Mouse (Mus musculus) kidney, postnatal 0 days (tissue): ENCODE results near the gene Upf1. TPM values are rescaled to one million over a fixed set of nuclear protein-coding genes. Genes with fewer than 3 reads are reported as not detected.
A peak's percentile ranks its signal among the peaks of the same experiment; 100 is the strongest.

ENCODE experiments used
- ATAC-seq: fragments of 200-750 bp; cut with Nextera tagmentation; replicated peaks from 2 replicates; pipeline ENCODE4 v1.8.0; 2017; ENCODE audit warnings: low read depth, moderate number of reproducible peaks, moderate TSS enrichment, moderate library complexity; ENCODE audit not compliant: low FRiP score
- DNase-seq: peaks from one replicate; pipeline ENCODE4 v3.0.0-alpha.2; 2016; ENCODE audit warnings: low spot score
- H3K27ac ChIP-seq: fragments of 300-500 bp; sonication (generic); 2 replicates; pipeline ENCODE4 v1.5.1; 2014; ENCODE audit warnings: mild to moderate bottlenecking
- H3K27me3 ChIP-seq: fragments of 300-500 bp; sonication (generic); 2 replicates; pipeline ENCODE4 v1.6.1; 2014; ENCODE audit warnings: low read length, mixed read lengths; ENCODE audit not compliant: insufficient read depth
- H3K36me3 ChIP-seq: fragments of 300-500 bp; sonication (generic); 2 replicates; pipeline ENCODE4 v1.6.1; 2014; ENCODE audit warnings: low read length, mixed read lengths; ENCODE audit not compliant: insufficient read depth
- H3K4me1 ChIP-seq: fragments of 300-500 bp; sonication (generic); replicated peaks from 2 replicates; pipeline ENCODE4 v1.6.1; 2014; ENCODE audit warnings: antibody characterized with exemption, low read length, mixed read lengths; ENCODE audit not compliant: insufficient read depth
- H3K4me2 ChIP-seq: fragments of 300-500 bp; sonication (generic); 2 replicates; pipeline ENCODE4 v1.6.1; 2014; ENCODE audit warnings: mild to moderate bottlenecking, low read length, moderate library complexity, mixed read lengths
- H3K4me3 ChIP-seq: fragments of 300-500 bp; sonication (generic); replicated peaks from 2 replicates; pipeline ENCODE4 v1.5.1; 2014; ENCODE audit warnings: low read depth, low read length
- H3K9ac ChIP-seq: fragments of 300-500 bp; sonication (generic); 2 replicates; pipeline ENCODE4 v1.6.1; 2014; ENCODE audit warnings: low read depth, low read length
- H3K9me3 ChIP-seq: fragments of 300-500 bp; sonication (generic); replicated peaks from 2 replicates; pipeline ENCODE4 v1.6.1; 2016; ENCODE audit warnings: low read length, inconsistent platforms, mixed read lengths
- CTCF ChIP-seq: IDR thresholded peaks from 2 replicates; pipeline ENCODE4 v1.5.1; 2016; ENCODE audit warnings: antibody characterized with exemption, low read depth, mild to moderate bottlenecking, moderate library complexity
- WGBS: fragments of 180-500 bp; shearing (Covaris S2); extraction: QIAGEN DNeasy Blood & Tissue Kit; methylation state at CpG from one replicate; pipeline ENCODE4 v1.1.7; 2014; 5-methylcytosine and 5-hydroxymethylcytosine counted together
- polyA plus RNA-seq: library from polyadenylated mRNA; unstranded; fragments of >200 nt; fragmentation: Nextera tagmentation; extraction: Ambion mirVana; gene quantifications from 2 replicates; pipeline ENCODE4 v1.2.1, GENCODE M21; 2015

Upf1 gene
- polyA plus RNA-seq, 1 experiment from 2014 or later, result 12.5 TPM

- TF ChIP-seq CTCF, result no peak
- no peak overlapping the region for H3K9ac ChIP-seq
- ATAC-seq (no peak), DNase-seq (no peak)
- 66% methylated on average over 7 of the region's 7 CpGs for WGBS
- H3K4me3 ChIP-seq, result no peak overlapping the region
- H3K4me2 ChIP-seq, result no peak overlapping the region
- H3K9me3 ChIP-seq, result no peaks in the 10 kb centered on the region
- no peak overlapping the region for H3K27ac ChIP-seq
- H3K4me1 ChIP-seq, result 0 out of 2 replicates have a peak, but pooled peaks cover 1% of the 10 kb centered on the region
- H3K36me3 ChIP-seq, result peaks cover 52% of the 10 kb centered on the region
- H3K27me3 ChIP-seq, result no peaks in the 10 kb centered on the region
These were observed 10.0 kb downstream of the Upf1 start for GRCm38 (mm10) chr8:70343076-70343475.

- WGBS, result 88% methylated on average over 14 of the region's 14 CpGs
- Histone ChIP-seq H3K9me3 (no peaks in the 10 kb centered on the region), H3K9ac (no peak overlapping the region), H3K27ac (no peak overlapping the region), H3K36me3 (peaks cover 63% of the 10 kb centered on the region), H3K27me3 (no peaks in the 10 kb centered on the region), H3K4me1 (no peaks in the 10 kb centered on the region), H3K4me3 (no peak overlapping the region), H3K4me2 (no peak overlapping the region)
- ATAC-seq, result no peak
- no peak for TF ChIP-seq CTCF
- DNase-seq, result no peak
These were observed 11.1 kb downstream of the Upf1 start for GRCm38 (mm10) chr8:70342007-70342406.

DNA sequence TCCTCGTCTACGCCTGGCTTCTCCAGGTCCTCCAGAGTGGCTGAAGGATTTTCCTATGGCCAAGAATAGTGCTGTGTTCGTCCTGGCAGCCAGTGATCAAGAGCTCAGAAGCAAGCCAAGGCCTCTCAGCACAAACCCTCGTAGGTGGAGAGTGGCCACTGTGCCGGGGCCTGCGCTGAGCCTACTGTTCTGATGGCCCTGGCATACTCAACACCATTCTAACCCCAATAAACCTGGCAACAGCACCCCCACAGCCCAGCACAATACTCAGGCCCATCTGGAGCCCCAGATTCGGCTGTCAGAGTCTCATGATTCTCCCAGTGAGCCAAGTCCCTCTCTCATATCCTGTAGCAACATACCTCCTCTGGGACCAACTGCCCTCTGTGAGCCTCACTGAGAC lies 12.4 kb downstream of the Upf1 start:
- no peak for DNase-seq
- Histone ChIP-seq H3K27me3 (no peaks in the 10 kb centered on the region), H3K9ac (no peak overlapping the region), H3K4me3 (no peak overlapping the region), H3K9me3 (no peaks in the 10 kb centered on the region), H3K4me1 (no peaks in the 10 kb centered on the region), H3K36me3 (peaks cover 73% of the 10 kb centered on the region), H3K27ac (no peak overlapping the region), H3K4me2 (no peak overlapping the region)
- 92% methylated on average over 7 of the region's 7 CpGs for WGBS
- no peak for TF ChIP-seq CTCF
- ATAC-seq, result no peak

DNA sequence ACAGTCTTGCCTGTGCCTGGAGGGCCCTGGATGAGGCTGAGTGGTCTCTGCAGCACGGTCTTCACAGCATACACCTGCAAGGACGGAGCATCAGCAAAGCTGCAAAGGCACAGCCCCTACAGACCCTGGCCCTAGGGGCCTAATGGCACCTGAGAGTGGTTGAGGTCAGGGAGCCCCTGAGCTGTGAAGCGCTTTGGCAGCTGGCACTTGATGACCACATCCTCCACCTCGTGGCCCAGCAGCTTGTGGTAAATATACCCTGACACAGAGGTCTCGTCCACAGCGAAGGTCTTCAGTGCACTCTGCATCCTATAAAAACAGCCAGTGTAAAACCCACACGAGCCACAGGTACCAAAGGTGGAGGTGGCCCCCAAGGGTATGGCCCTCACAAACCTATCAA lies 14.1 kb downstream of the Upf1 start:
- Histone ChIP-seq H3K4me3 (no peak overlapping the region), H3K4me1 (no peaks in the 10 kb centered on the region), H3K9ac (no peak overlapping the region), H3K27me3 (no peaks in the 10 kb centered on the region), H3K9me3 (no peaks in the 10 kb centered on the region), H3K4me2 (no peak overlapping the region), H3K36me3 (peaks cover 89% of the 10 kb centered on the region), H3K27ac (no peak overlapping the region)
- ATAC-seq (no peak), DNase-seq (no peak)
- no peak for TF ChIP-seq CTCF
- 79% methylated on average over 7 of the region's 7 CpGs for WGBS

DNA sequence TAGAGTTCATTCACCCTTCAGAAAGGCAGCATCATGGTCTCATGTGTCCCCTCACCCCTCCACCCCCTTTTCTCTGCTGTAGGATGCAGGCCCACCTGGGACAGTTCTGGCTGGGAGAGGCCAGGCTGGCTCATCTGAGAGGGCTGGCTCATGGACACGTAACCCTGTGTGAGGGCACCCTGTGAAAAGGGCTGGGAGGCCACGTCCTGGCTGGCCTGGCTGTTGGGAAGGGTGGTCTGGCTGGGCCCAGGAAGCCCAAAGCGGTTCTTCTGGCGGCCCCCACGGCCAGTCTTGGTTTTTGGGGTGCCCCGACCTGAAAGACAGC lies 20.2 kb downstream of the Upf1 start:
- no peak for TF ChIP-seq CTCF
- H3K9ac ChIP-seq, result no peak overlapping the region
- no peak overlapping the region for H3K4me2 ChIP-seq
- WGBS, result 88% methylated on average over 6 of the region's 6 CpGs
- ATAC-seq (no peak), DNase-seq (no peak)
- no peak overlapping the region for H3K4me3 ChIP-seq
- H3K4me1 ChIP-seq, result peaks cover 10% of the 10 kb centered on the region; the same call in 1 of the 2 replicates
- peaks cover 57% of the 10 kb centered on the region for H3K36me3 ChIP-seq
- no peaks in the 10 kb centered on the region for H3K9me3 ChIP-seq
- H3K27ac ChIP-seq, result no peak overlapping the region
- H3K27me3 ChIP-seq, result no peaks in the 10 kb centered on the region

GRCm38 (mm10) chr8:70332070-70332877 lies 20.8 kb downstream of the Upf1 start:
- Histone ChIP-seq H3K9me3 (no peaks in the 10 kb centered on the region), H3K4me3 (no peak overlapping the region), H3K27ac (no peak overlapping the region), H3K4me2 (0 out of 2 replicates have a peak overlapping the region, but pooled peaks have one; percentile 5), H3K36me3 (peaks cover 51% of the 10 kb centered on the region), H3K27me3 (no peaks in the 10 kb centered on the region), H3K4me1 (peaks cover 10% of the 10 kb centered on the region; the same call in 1 of the 2 replicates), H3K9ac (no peak overlapping the region)
- 29% methylated on average over 41 of the region's 41 CpGs for WGBS
- peak; percentile 90 for TF ChIP-seq CTCF
- ATAC-seq (0 out of 2 replicates have a peak, but pooled peaks have one; percentile 38), DNase-seq (peak; percentile 84)

DNA sequence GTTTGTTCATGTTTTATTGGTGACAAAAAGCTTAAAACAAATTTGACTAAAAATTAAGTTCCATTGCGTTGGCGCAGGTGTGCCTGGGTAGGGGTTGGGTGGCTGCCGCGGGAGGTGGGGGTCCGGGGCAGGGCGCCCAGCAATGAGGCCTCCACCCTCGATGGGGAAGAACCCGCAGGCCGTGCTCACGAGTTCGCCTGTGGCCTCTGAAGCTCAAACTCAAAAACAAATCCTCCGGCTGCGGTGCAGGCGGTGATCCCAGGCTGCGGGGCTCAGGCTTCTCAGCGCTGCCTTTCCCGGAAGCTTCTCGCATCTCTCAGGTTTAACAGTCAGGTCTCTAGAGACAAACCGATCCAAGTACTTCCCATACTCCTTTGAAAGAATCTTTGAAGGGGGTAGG lies 21.6 kb downstream of the Upf1 start:
- ATAC-seq (no peak), DNase-seq (no peak)
- no peaks in the 10 kb centered on the region for H3K27me3 ChIP-seq
- H3K4me1 ChIP-seq, result peaks cover 10% of the 10 kb centered on the region; the same call in 1 of the 2 replicates
- H3K9ac ChIP-seq, result no peak overlapping the region
- no peak overlapping the region for H3K4me3 ChIP-seq
- no peak overlapping the region for H3K27ac ChIP-seq
- no peak for TF ChIP-seq CTCF
- 84% methylated on average over 19 of the region's 19 CpGs for WGBS
- no peak overlapping the region for H3K4me2 ChIP-seq
- no peaks in the 10 kb centered on the region for H3K9me3 ChIP-seq
- peaks cover 44% of the 10 kb centered on the region for H3K36me3 ChIP-seq
